Mouse (Mus musculus) kidney, embryonic 14.5 days (tissue): Measurements from ENCODE around the gene Cdhr1. TPM values are rescaled to one million over a fixed set of nuclear protein-coding genes. Genes with fewer than 3 reads are reported as not detected.
"Not testable (repeated sequence)": the region's sequence is repeated elsewhere in the genome, so short reads cannot be mapped to it uniquely, and the experiment has no call there.

Source experiments
- ATAC-seq: fragments of 200-750 bp; cut with Nextera tagmentation; 2 replicates; pipeline ENCODE4 v1.8.0; 2017; ENCODE audit warnings: moderate number of reproducible peaks, mild to moderate bottlenecking, moderate TSS enrichment, moderate library complexity; ENCODE audit not compliant: low FRiP score, low TSS enrichment
- H3K27ac ChIP-seq: fragments of 300-500 bp; sonication (generic); 2 replicates; pipeline ENCODE4 v1.5.1; 2014; ENCODE audit warnings: low read depth, mild to moderate bottlenecking, low read length, moderate library complexity, mixed read lengths
- H3K27me3 ChIP-seq: fragments of 300-500 bp; sonication (generic); 2 replicates; pipeline ENCODE4 v1.6.1; 2014; ENCODE audit warnings: mild to moderate bottlenecking, low read length; ENCODE audit not compliant: control insufficient read depth, insufficient read depth
- H3K36me3 ChIP-seq: fragments of 300-500 bp; sonication (generic); 2 replicates; pipeline ENCODE4 v1.6.1; 2014; ENCODE audit warnings: low read length, mixed read lengths; ENCODE audit not compliant: control insufficient read depth, insufficient read depth
- H3K4me1 ChIP-seq: fragments of 300-500 bp; sonication (generic); 2 replicates; pipeline ENCODE4 v1.6.1; 2014; ENCODE audit warnings: low read length, mixed read lengths; ENCODE audit not compliant: control insufficient read depth, insufficient read depth
- H3K4me2 ChIP-seq: fragments of 300-500 bp; sonication (generic); replicated peaks from 2 replicates; pipeline ENCODE4 v1.6.1; 2014; ENCODE audit warnings: low read depth, mild to moderate bottlenecking, low read length
- H3K4me3 ChIP-seq: fragments of 300-500 bp; sonication (generic); 2 replicates; pipeline ENCODE4 v1.5.1; 2014; ENCODE audit warnings: mild to moderate bottlenecking, low read length
- H3K9ac ChIP-seq: fragments of 300-500 bp; sonication (generic); 2 replicates; pipeline ENCODE4 v1.6.1; 2014; ENCODE audit warnings: low read depth, mild to moderate bottlenecking, low read length, moderate library complexity
- H3K9me3 ChIP-seq: fragments of 300-500 bp; sonication (generic); 2 replicates; pipeline ENCODE4 v1.6.1; 2016; ENCODE audit warnings: low read length; ENCODE audit not compliant: control insufficient read depth
- WGBS: fragments of 180-500 bp; shearing (Covaris S2); extraction: QIAGEN DNeasy Blood & Tissue Kit; methylation state at CpG from one replicate; pipeline ENCODE4 v1.1.7; 2014; 5-methylcytosine and 5-hydroxymethylcytosine counted together
- polyA plus RNA-seq: library from polyadenylated mRNA; unstranded; fragments of >200 nt; fragmentation: Nextera tagmentation; extraction: Ambion mirVana; gene quantifications from 2 replicates; pipeline ENCODE4 v1.2.1, GENCODE M21; 2014

Cdhr1 gene
- 3.8 and 5.6 TPM in 2 replicates for polyA plus RNA-seq

GRCm38 (mm10) chr14:37097956-37098530, at the start of gene Cdhr1:
Cdhr1 (minus strand) TSS chr14:37098347.
- no peaks in the 10 kb centered on the region for H3K9me3 ChIP-seq
- H3K36me3 ChIP-seq, result no peaks in the 10 kb centered on the region
- H3K9ac ChIP-seq, result peak within 1 kb of the TSS; percentile 37; the same call in 1 of the 2 replicates
- under 1% methylated on average over 30 of the region's 30 CpGs for WGBS
- H3K27ac ChIP-seq, result no peak within 1 kb of the TSS
- peak within 1 kb of the TSS; percentile 48 for H3K4me2 ChIP-seq
- H3K4me1 ChIP-seq, result 0 out of 2 replicates have a peak, but pooled peaks cover 5% of the 10 kb centered on the region
- H3K4me3 ChIP-seq, result peak within 1 kb of the TSS; percentile 27; the same call in 1 of the 2 replicates
- peak; percentile 93 for ATAC-seq
- H3K27me3 ChIP-seq, result peaks cover 12% of the 10 kb centered on the region

DNA sequence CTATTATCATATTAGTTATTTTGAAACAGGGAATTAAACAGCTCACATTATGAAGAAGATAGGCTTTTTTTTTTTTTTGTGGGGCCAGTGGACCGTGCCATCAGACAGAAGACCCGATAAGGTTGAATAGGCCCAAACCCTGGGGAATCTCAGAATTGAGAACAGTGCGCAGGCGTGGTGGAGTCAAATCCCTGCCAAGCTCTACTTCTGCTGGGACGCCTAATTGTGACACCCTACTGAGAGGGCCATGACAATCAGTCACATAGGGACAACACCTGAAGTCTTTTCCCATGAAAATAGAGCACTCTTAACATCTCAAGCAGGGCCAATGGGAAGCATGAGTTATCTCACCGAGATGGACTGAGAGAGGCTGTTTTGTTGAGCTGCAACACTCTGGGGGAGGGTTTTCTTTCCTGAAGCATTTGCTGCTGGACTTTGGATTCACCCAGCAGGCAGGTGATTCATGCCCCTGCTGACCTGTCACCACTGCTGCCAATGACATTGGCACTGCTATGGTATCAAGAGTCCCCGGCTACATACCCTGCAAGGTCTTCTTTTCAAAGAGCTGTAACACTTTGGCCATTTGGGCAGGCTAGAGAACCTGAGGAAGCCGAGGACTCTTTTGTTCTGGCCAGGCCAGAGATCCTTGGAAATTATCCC, 41.0 kb upstream of the Cdhr1 start:
- no peaks in the 10 kb centered on the region for H3K36me3 ChIP-seq
- no peak overlapping the region for H3K4me3 ChIP-seq
- 68% methylated on average over 8 of the region's 8 CpGs for WGBS
- no peak for ATAC-seq
- H3K4me2 ChIP-seq, result no peak overlapping the region
- H3K9me3 ChIP-seq, result 0 out of 2 replicates have a peak, but pooled peaks cover under 1% of the 10 kb centered on the region
- H3K27ac ChIP-seq, result no peak overlapping the region
- H3K9ac ChIP-seq, result no peak overlapping the region
- H3K27me3 ChIP-seq, result no peaks in the 10 kb centered on the region
- 0 out of 2 replicates have a peak, but pooled peaks cover 1% of the 10 kb centered on the region for H3K4me1 ChIP-seq

- ATAC-seq, H3K4me1 ChIP-seq, H3K4me3 ChIP-seq, H3K9me3 ChIP-seq, H3K27ac ChIP-seq, H3K4me2 ChIP-seq, H3K27me3 ChIP-seq, H3K36me3 ChIP-seq, H3K9ac ChIP-seq: not testable (repeated sequence)
- WGBS, result 76% methylated on average over 2 of the region's 3 CpGs
Measured at GRCm38 (mm10) chr14:37137596-37137995, 39.4 kb upstream of the Cdhr1 start.

- no peak overlapping the region for H3K4me2 ChIP-seq
- no peak overlapping the region for H3K9ac ChIP-seq
- no peak for ATAC-seq
- 81% methylated on average over 4 of the region's 4 CpGs for WGBS
- H3K9me3 ChIP-seq, result no peaks in the 10 kb centered on the region
- H3K27me3 ChIP-seq, result no peaks in the 10 kb centered on the region
- no peak overlapping the region for H3K4me3 ChIP-seq
- no peak overlapping the region for H3K27ac ChIP-seq
- H3K4me1 ChIP-seq, result 0 out of 2 replicates have a peak, but pooled peaks cover 4% of the 10 kb centered on the region
- peaks cover 16% of the 10 kb centered on the region; the same call in 1 of the 2 replicates for H3K36me3 ChIP-seq
Measured at GRCm38 (mm10) chr14:37136110-37136509, 38.0 kb upstream of the Cdhr1 start.

GRCm38 (mm10) chr14:37135671-37136070, 37.5 kb upstream of the Cdhr1 start:
- H3K9ac ChIP-seq, result peak overlapping the region; percentile 53
- H3K4me2 ChIP-seq, result peak overlapping the region; percentile 55
- H3K4me3 ChIP-seq, result peak overlapping the region; percentile 92
- H3K27me3 ChIP-seq, result no peaks in the 10 kb centered on the region
- 0 out of 2 replicates have a peak, but pooled peaks cover 4% of the 10 kb centered on the region for H3K4me1 ChIP-seq
- H3K36me3 ChIP-seq, result peaks cover 19% of the 10 kb centered on the region; the same call in 1 of the 2 replicates
- H3K9me3 ChIP-seq, result no peaks in the 10 kb centered on the region
- WGBS, result 3% methylated on average over 10 of the region's 10 CpGs
- no peak for ATAC-seq
- H3K27ac ChIP-seq, result no peak overlapping the region

- peak; percentile 100 for ATAC-seq
- WGBS, result under 1% methylated on average over 38 of the region's 38 CpGs
- H3K4me2 ChIP-seq, result peak within 1 kb of the TSS; percentile 58
- H3K4me3 ChIP-seq, result peak within 1 kb of the TSS; percentile 92
- 0 out of 2 replicates have a peak, but pooled peaks cover 4% of the 10 kb centered on the region for H3K4me1 ChIP-seq
- no peaks in the 10 kb centered on the region for H3K9me3 ChIP-seq
- H3K27ac ChIP-seq, result peak within 1 kb of the TSS; percentile 77
- no peaks in the 10 kb centered on the region for H3K27me3 ChIP-seq
- H3K36me3 ChIP-seq, result peaks cover 24% of the 10 kb centered on the region; the same call in 1 of the 2 replicates
- H3K9ac ChIP-seq, result peak within 1 kb of the TSS; percentile 90
Measured at GRCm38 (mm10) chr14:37135127-37135593, 37.0 kb upstream of the Cdhr1 start, which contains the start of gene Ghitm. Ghitm (minus strand) TSS chr14:37135272.

DNA sequence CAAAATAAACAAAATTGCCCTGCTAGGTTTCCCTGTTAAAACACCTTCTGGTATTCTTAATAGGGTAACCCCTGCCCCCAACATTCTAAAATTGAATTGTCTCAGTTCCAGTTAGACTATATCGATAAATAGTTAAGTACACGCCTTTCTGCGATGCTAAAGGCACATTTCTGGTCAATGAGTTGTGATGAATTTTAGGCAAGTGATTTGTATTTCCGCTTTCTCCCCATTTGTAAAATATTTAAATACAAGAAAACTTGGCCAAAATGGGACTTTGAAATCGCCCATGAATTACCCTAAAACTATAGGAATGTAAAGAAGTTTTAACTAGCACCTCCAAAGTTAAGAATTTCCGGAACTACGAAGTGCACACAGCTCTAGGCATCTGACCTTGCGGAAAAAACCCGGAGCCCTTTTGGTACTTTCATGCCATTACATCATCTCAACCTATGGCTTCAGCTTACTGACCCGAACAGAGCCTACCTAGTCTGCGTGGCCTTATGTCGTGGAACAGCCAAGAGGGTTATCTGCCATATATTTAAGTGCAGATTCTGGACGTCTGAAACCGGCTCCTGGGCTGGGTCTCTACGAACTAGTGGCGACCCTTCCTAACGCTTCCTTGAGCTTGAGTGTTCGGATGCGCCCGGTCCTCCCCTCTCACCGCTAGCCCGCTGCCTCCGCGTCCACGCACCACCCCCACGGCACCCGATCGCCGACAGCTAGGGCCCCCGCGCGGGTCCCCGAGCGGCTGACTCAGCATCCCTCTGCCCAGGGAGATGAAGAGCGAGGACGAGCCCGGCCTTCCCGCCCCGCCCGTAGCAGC, 36.4 kb upstream of the Cdhr1 start:
- ATAC-seq, result peak; percentile 41
- WGBS, result 1% methylated on average over 40 of the region's 40 CpGs

GRCm38 (mm10) chr14:37127652-37128051, 29.5 kb upstream of the Cdhr1 start:
- H3K4me3 ChIP-seq, result no peak overlapping the region
- WGBS, result 52% methylated on average over 4 of the region's 4 CpGs
- no peaks in the 10 kb centered on the region for H3K27me3 ChIP-seq
- ATAC-seq, result no peak
- H3K4me1 ChIP-seq, result no peaks in the 10 kb centered on the region
- H3K4me2 ChIP-seq, result no peak overlapping the region
- H3K36me3 ChIP-seq, result peaks cover 81% of the 10 kb centered on the region
- H3K27ac ChIP-seq, result no peak overlapping the region
- H3K9ac ChIP-seq, result no peak overlapping the region
- H3K9me3 ChIP-seq, result no peaks in the 10 kb centered on the region

More for the DNA sequence above, 36.4 kb upstream of the Cdhr1 start:
- Histone ChIP-seq H3K4me2 (peak overlapping the region; percentile 58), H3K27me3 (no peaks in the 10 kb centered on the region), H3K9me3 (no peaks in the 10 kb centered on the region), H3K27ac (peak overlapping the region; percentile 77), H3K9ac (peak overlapping the region; percentile 90), H3K4me3 (peak overlapping the region; percentile 92), H3K4me1 (0 out of 2 replicates have a peak, but pooled peaks cover 4% of the 10 kb centered on the region), H3K36me3 (peaks cover 26% of the 10 kb centered on the region; the same call in 1 of the 2 replicates)
